Mouse (Mus musculus): ENCODE measurements around the gene Tmem121. TPM values are rescaled to one million over a fixed set of nuclear protein-coding genes. Genes with fewer than 3 reads are reported as not detected.

Gene Tmem121
- polyA plus RNA-seq, 1 experiment = not detected

Other genes with a start within 250 kb of the Tmem121 start
- gene Nudt14, start 243.8 kb upstream of the Tmem121 start, polyA plus RNA-seq (2012; ENCODE audit: insufficient read depth, insufficient read length, missing spikeins) = 19.4 and 23.6 TPM in 2 replicates
- gene Btbd6, start 209.4 kb upstream of the Tmem121 start, polyA plus RNA-seq (2012; ENCODE audit: insufficient read depth, insufficient read length, missing spikeins) = 10.1 and 10.9 TPM in 2 replicates
- 11.1 and 12.2 TPM in 2 replicates for gene Brf1, start 185.2 kb upstream of the Tmem121 start, polyA plus RNA-seq (2012; ENCODE audit: insufficient read depth, insufficient read length, missing spikeins)
- gene Pacs2, start 171.4 kb upstream of the Tmem121 start, polyA plus RNA-seq (2012; ENCODE audit: insufficient read depth, insufficient read length, missing spikeins) = 8.8 and 15.8 TPM in 2 replicates
- not detected in 2 replicates for gene Tex22, start 111.4 kb upstream of the Tmem121 start, polyA plus RNA-seq (2012; ENCODE audit: insufficient read depth, insufficient read length, missing spikeins)
- 19.6 and 20.6 TPM in 2 replicates for gene Mta1, start 87.7 kb upstream of the Tmem121 start, polyA plus RNA-seq (2012; ENCODE audit: insufficient read depth, insufficient read length, missing spikeins)
- gene Crip2, start 45.7 kb upstream of the Tmem121 start, polyA plus RNA-seq (2012; ENCODE audit: insufficient read depth, insufficient read length, missing spikeins) = 29.0 and 29.8 TPM in 2 replicates
- 117 and 127 TPM in 2 replicates for gene Crip1, start 39.6 kb upstream of the Tmem121 start, polyA plus RNA-seq (2012; ENCODE audit: insufficient read depth, insufficient read length, missing spikeins)
- gene Tedc1, start 29.5 kb upstream of the Tmem121 start, polyA plus RNA-seq (2012; ENCODE audit: insufficient read depth, insufficient read length, missing spikeins) = not detected in 2 replicates